ENCODE assay signal across 8 mouse cellular contexts in genomic region chr16:77028687-77029417, GRCm38 (mm10). TPM values are rescaled to one million over a fixed set of nuclear protein-coding genes. Genes with fewer than 3 reads are reported as not detected.
A peak's percentile ranks its signal among the peaks of the same experiment; 100 is the strongest.
DNase-seq lines count a peak whose midpoint lies in the region; ATAC-seq and TF ChIP-seq lines count a peak whose summit lies in the region.

No protein-coding gene starts in this region.

- no peak for TF ChIP-seq CTCF in liver, postnatal 0 days (IDR thresholded peaks at IDR 0.05; ENCODE audit: low read depth)

- H3K4me3 ChIP-seq in midbrain, embryonic 10.5 days: no peak overlapping the region
- H3K4me3 ChIP-seq in midbrain, embryonic 11.5 days (ENCODE audit: low read depth, low read length): no peak overlapping the region
- H3K4me3 ChIP-seq in kidney, embryonic 14.5 days (ENCODE audit: low read length): no peak overlapping the region
- peak overlapping the region; percentile 38 for H3K4me3 ChIP-seq in liver, postnatal 0 days (ENCODE audit: low read depth, low read length)
- H3K4me3 ChIP-seq in stomach, embryonic 16.5 days (replicated peaks; ENCODE audit: low read length): peak overlapping the region; percentile 22

- ATAC-seq in midbrain, embryonic 11.5 days (ENCODE audit: low FRiP score): no peak
- peak; percentile 60; the same call in 1 of the 2 replicates for ATAC-seq in kidney, embryonic 14.5 days (ENCODE audit: low FRiP score, low TSS enrichment)
- peak; percentile 49 for ATAC-seq in liver, postnatal 0 days
- peak; percentile 39; the same call in 1 of the 2 replicates for ATAC-seq in stomach, embryonic 16.5 days (ENCODE audit: insufficient read depth, low FRiP score)

- 85% methylated on average over 10 of the region's 10 CpGs for WGBS in midbrain, embryonic 10.5 days
- 78% methylated on average over 10 of the region's 10 CpGs for WGBS in midbrain, embryonic 11.5 days
- WGBS in kidney, embryonic 14.5 days: 49% methylated on average over 10 of the region's 10 CpGs
- WGBS in liver, postnatal 0 days (ENCODE audit: insufficient replicate concordance): 28% methylated on average over 10 of the region's 10 CpGs
- whole genome bisulfite sequencing in stomach, embryonic 16.5 days: 50% methylated on average over 10 of the region's 10 CpGs

- H3K9me3 ChIP-seq in midbrain, embryonic 10.5 days (replicated peaks): peaks cover 14% of the 10 kb centered on the region
- peaks cover 3% of the 10 kb centered on the region; the same call in 1 of the 2 replicates for H3K9me3 ChIP-seq in midbrain, embryonic 11.5 days (ENCODE audit: control insufficient read depth, low read length)
- H3K9me3 ChIP-seq in kidney, embryonic 14.5 days (ENCODE audit: control insufficient read depth, low read length): peaks cover 12% of the 10 kb centered on the region
- no peaks in the 10 kb centered on the region for H3K9me3 ChIP-seq in liver, postnatal 0 days (ENCODE audit: low read length)
- peaks cover 4% of the 10 kb centered on the region for H3K9me3 ChIP-seq in stomach, embryonic 16.5 days (replicated peaks; ENCODE audit: control insufficient read depth, low read length)

- peaks cover 25% of the 10 kb centered on the region for H3K36me3 ChIP-seq in midbrain, embryonic 10.5 days
- no peaks in the 10 kb centered on the region for H3K36me3 ChIP-seq in midbrain, embryonic 11.5 days (ENCODE audit: control insufficient read depth, insufficient read depth, low read length)
- H3K36me3 ChIP-seq in kidney, embryonic 14.5 days (ENCODE audit: control insufficient read depth, insufficient read depth, low read length): peaks cover 3% of the 10 kb centered on the region; the same call in 1 of the 2 replicates
- H3K36me3 ChIP-seq in liver, postnatal 0 days (replicated peaks; ENCODE audit: insufficient read depth, low read length): peaks cover 24% of the 10 kb centered on the region
- H3K36me3 ChIP-seq in stomach, embryonic 16.5 days (ENCODE audit: control insufficient read depth, insufficient read depth, low read length): peaks cover 14% of the 10 kb centered on the region

- H3K27ac ChIP-seq in midbrain, embryonic 10.5 days (replicated peaks): peak overlapping the region; percentile 2; the same call in 1 of the 2 replicates
- no peak overlapping the region for H3K27ac ChIP-seq in midbrain, embryonic 11.5 days (ENCODE audit: low read depth, low read length)
- 0 out of 2 replicates have a peak overlapping the region, but pooled peaks have one; percentile 24 for H3K27ac ChIP-seq in kidney, embryonic 14.5 days (ENCODE audit: low read depth, low read length)
- H3K27ac ChIP-seq in liver, postnatal 0 days (ENCODE audit: low read depth): peak overlapping the region; percentile 89
- H3K27ac ChIP-seq in stomach, embryonic 16.5 days (ENCODE audit: low read length): peak overlapping the region; percentile 53

- no peak overlapping the region; the same call in 1 of the 2 replicates for H3K9ac ChIP-seq in midbrain, embryonic 11.5 days (ENCODE audit: low read length)
- no peak overlapping the region for H3K9ac ChIP-seq in kidney, embryonic 14.5 days (ENCODE audit: low read depth, low read length)
- H3K9ac ChIP-seq in liver, postnatal 0 days (replicated peaks): peak overlapping the region; percentile 44
- peak overlapping the region; percentile 39; the same call in 1 of the 2 replicates for H3K9ac ChIP-seq in stomach, embryonic 16.5 days (ENCODE audit: low read length)

- DNase-seq in midbrain, embryonic 10.5 days (ENCODE audit: low spot score): no peak
- no peak for DNase-seq in midbrain, embryonic 11.5 days (ENCODE audit: low spot score, missing footprints)
- peak; percentile 69 for DNase-seq in cerebellum, adult 11-12 months
- DNase-seq in heart, adult 18-20 months: peak; percentile 83 to 84
- no peak for DNase-seq in liver, postnatal 0 days
- no peak for DNase-seq in thymus, postnatal 4 days

- peaks cover 21% of the 10 kb centered on the region for H3K4me1 ChIP-seq in midbrain, embryonic 10.5 days
- peaks cover 3% of the 10 kb centered on the region for H3K4me1 ChIP-seq in midbrain, embryonic 11.5 days (ENCODE audit: control insufficient read depth, insufficient read depth, low read length)
- peaks cover 9% of the 10 kb centered on the region; the same call in 1 of the 2 replicates for H3K4me1 ChIP-seq in kidney, embryonic 14.5 days (ENCODE audit: control insufficient read depth, insufficient read depth, low read length)
- H3K4me1 ChIP-seq in liver, postnatal 0 days (ENCODE audit: insufficient read depth): peaks cover 61% of the 10 kb centered on the region
- H3K4me1 ChIP-seq in stomach, embryonic 16.5 days (ENCODE audit: control insufficient read depth, insufficient read depth, low read length): peaks cover 19% of the 10 kb centered on the region

- H3K4me2 ChIP-seq in midbrain, embryonic 11.5 days: no peak overlapping the region
- H3K4me2 ChIP-seq in kidney, embryonic 14.5 days (replicated peaks; ENCODE audit: low read depth, low read length): peak overlapping the region; percentile 5; the same call in 1 of the 2 replicates
- H3K4me2 ChIP-seq in liver, postnatal 0 days (ENCODE audit: low read depth, low read length): peak overlapping the region; percentile 71
- peak overlapping the region; percentile 47 for H3K4me2 ChIP-seq in stomach, embryonic 16.5 days (ENCODE audit: low read depth, low read length)

- peak; percentile 54; the same call in 1 of the 2 replicates for TF ChIP-seq EP300 in liver, postnatal 0 days (IDR thresholded peaks at IDR 0.05; ENCODE audit: low read depth)

- H3K27me3 ChIP-seq in midbrain, embryonic 10.5 days (ENCODE audit: low read depth, poor library complexity, severe bottlenecking): no peaks in the 10 kb centered on the region
- H3K27me3 ChIP-seq in midbrain, embryonic 11.5 days (ENCODE audit: control insufficient read depth, insufficient read depth, low read length): no peaks in the 10 kb centered on the region
- no peaks in the 10 kb centered on the region for H3K27me3 ChIP-seq in kidney, embryonic 14.5 days (ENCODE audit: control insufficient read depth, insufficient read depth, low read length)
- H3K27me3 ChIP-seq in liver, postnatal 0 days (ENCODE audit: insufficient read depth, low read length): no peaks in the 10 kb centered on the region
- no peaks in the 10 kb centered on the region for H3K27me3 ChIP-seq in stomach, embryonic 16.5 days (ENCODE audit: control insufficient read depth, insufficient read depth, low read length)

RNA-seq across cellular contexts. Expression of gene Usp25, which starts 15.3 kb away (rescaled TPM):
- 17.2 and 17.7 TPM in 2 replicates for polyA plus RNA-seq in midbrain, embryonic 10.5 days (2016; fragmentation: Nextera tagmentation; extraction: Ambion mirVana)
- 23.9 and 25.5 TPM in 2 replicates for polyA plus RNA-seq in midbrain, embryonic 11.5 days (2014; fragmentation: Nextera tagmentation; extraction: Ambion mirVana)
- 10 to 100 TPM; 60.1 to 70.9 TPM for total RNA-seq in heart, adult 18-20 months (2021)
- polyA plus RNA-seq in kidney, embryonic 14.5 days (2014; fragmentation: Nextera tagmentation; extraction: Ambion mirVana): 17.2 and 31.5 TPM in 2 replicates
- 22.8 and 23.4 TPM in 2 replicates for polyA plus RNA-seq in liver, postnatal 0 days (2015; fragmentation: Nextera tagmentation; extraction: Ambion mirVana)
- polyA plus RNA-seq in stomach, embryonic 16.5 days (2015; fragmentation: Nextera tagmentation; extraction: Ambion mirVana): 12.0 and 13.1 TPM in 2 replicates

Comparison
In these comparisons a context has a peak if more than half of its experiments do, and no peak if none do; other contexts are left out.
1. DNase-seq: peak in cerebellum, adult 11-12 months (single experiment) and heart, adult 18-20 months (2 of 2); none in midbrain, embryonic 10.5 days (single experiment), midbrain, embryonic 11.5 days (single experiment), liver, postnatal 0 days (single experiment) and thymus, postnatal 4 days (single experiment).
2. H3K4me3 ChIP-seq: peak in liver, postnatal 0 days (single experiment) and stomach, embryonic 16.5 days (single experiment); none in midbrain, embryonic 10.5 days (single experiment), midbrain, embryonic 11.5 days (single experiment) and kidney, embryonic 14.5 days (single experiment).
3. H3K9ac ChIP-seq: peak in liver, postnatal 0 days (single experiment) and stomach, embryonic 16.5 days (single experiment); none in midbrain, embryonic 11.5 days (single experiment) and kidney, embryonic 14.5 days (single experiment).